Mouse (Mus musculus) myocyte (in vitro differentiated cells): ENCODE data around the gene Alpk3.

Experiments
- CEBPB ChIP-seq: IDR thresholded peaks from 2 replicates; pipeline ENCODE4 v1.6.1; 2011; ENCODE audit warnings: mild to moderate bottlenecking, moderate library complexity; ENCODE audit not compliant: poor library complexity, insufficient read depth, severe bottlenecking
- MAX ChIP-seq: IDR thresholded peaks from one replicate; pipeline ENCODE4 v1.6.1; 2011; ENCODE audit warnings: low read depth, mild to moderate bottlenecking, control low read depth
- MYOD1 ChIP-seq, 3 experiments: IDR thresholded peaks; one replicate each; pipeline ENCODE4 v1.6.1; 2011; ENCODE audit warnings: control low read depth in 2 of 3, low read depth in 2 of 3, mild to moderate bottlenecking in 2 of 3, moderate library complexity in 1 of 3; ENCODE audit not compliant: insufficient read length in 2 of 3, control insufficient read depth in 1 of 3
- MYOG ChIP-seq, 3 experiments: IDR thresholded peaks; one replicate each; pipeline ENCODE4 v1.6.1; 2011; ENCODE audit warnings: control low read depth in 2 of 3, low read depth in 2 of 3, mild to moderate bottlenecking in 2 of 3; ENCODE audit not compliant: insufficient read length in 2 of 3, control insufficient read depth in 1 of 3, insufficient read depth in 1 of 3
- POLR2A ChIP-seq: IDR thresholded peaks from one replicate; pipeline ENCODE4 v1.6.1; 2011; ENCODE audit warnings: low read depth, mild to moderate bottlenecking, control low read depth, moderate library complexity; ENCODE audit not compliant: insufficient read length
- POLR2AphosphoS2 ChIP-seq: IDR thresholded peaks from one replicate; pipeline ENCODE4 v1.6.1; 2011; ENCODE audit warnings: low read depth, control low read depth; ENCODE audit not compliant: insufficient read length
- SRF ChIP-seq: IDR thresholded peaks from one replicate; pipeline ENCODE4 v1.6.1; 2011; ENCODE audit warnings: low read depth; ENCODE audit not compliant: control insufficient read depth, insufficient read length
- TCF12 ChIP-seq: IDR thresholded peaks from one replicate; pipeline ENCODE4 v1.6.1; 2011; ENCODE audit warnings: mild to moderate bottlenecking, control low read depth; ENCODE audit not compliant: poor library complexity, insufficient read depth, severe bottlenecking
- TCF3 ChIP-seq: IDR thresholded peaks from one replicate; pipeline ENCODE4 v1.6.1; 2011; ENCODE audit warnings: low read depth, control low read depth; ENCODE audit not compliant: insufficient read length
- USF1 ChIP-seq: IDR thresholded peaks from one replicate; pipeline ENCODE4 v1.6.1; 2011; ENCODE audit warnings: low read depth, mild to moderate bottlenecking, control low read depth, moderate library complexity

DNA sequence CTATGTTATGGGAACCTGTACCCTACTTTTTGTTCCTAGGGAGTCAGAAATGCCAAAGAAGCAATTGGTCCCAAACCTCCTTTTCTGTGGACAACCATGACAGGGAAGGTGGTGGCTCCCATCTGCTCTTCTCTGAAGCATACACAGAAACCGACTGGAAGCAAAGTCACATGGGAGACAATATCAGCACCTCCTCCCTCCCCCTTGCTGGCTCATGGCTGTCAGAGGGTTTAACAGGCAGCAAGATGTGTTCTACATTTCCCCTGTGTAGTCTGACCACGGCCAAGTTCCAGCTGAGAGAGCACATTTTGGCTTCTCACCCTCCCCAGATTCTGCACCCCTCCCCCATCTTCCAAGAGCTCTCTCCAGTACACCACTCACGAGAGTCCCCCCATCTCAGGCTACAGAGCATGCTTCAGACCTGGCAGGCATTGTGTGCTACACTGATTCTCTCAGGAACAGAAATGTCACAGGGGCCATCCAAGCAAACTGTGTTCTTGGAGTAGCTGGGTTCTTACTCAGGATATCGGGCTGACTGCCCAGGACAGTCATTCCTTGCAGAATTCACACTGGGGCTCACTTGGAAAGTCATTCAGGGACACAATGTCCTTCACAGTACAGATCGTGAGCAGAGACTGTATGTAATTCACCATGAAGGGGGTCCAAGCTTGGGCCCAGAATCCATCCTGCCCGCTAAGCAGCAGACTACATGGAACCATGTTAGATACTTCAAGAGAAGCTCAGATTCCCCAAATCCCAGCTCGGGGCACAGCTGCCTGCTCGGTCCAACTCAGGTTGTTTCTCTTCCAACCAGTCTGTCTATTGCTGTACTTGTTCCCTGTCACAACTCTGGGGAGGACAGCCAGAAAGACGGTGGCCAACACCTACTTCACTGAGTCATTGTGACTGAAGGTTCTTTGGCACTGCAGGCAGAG is 52.6 kb downstream of the Alpk3 start:
- TF ChIP-seq USF1 (no peak), POLR2A (no peak), MAX (no peak), POLR2AphosphoS2 (no peak), CEBPB (no peak), TCF12 (no peak), MYOG (IDR thresholded peaks at IDR 0.05; ENCODE audit: control insufficient read depth in 1 of 3, insufficient read depth in 1 of 3, insufficient read length in 2 of 3, low read depth in 2 of 3) (no peak), MYOD1 (IDR thresholded peaks at IDR 0.05; ENCODE audit: control insufficient read depth in 1 of 3, insufficient read length in 2 of 3, low read depth in 2 of 3) (no peak), SRF (no peak), TCF3 (no peak)
